Mouse (Mus musculus): ENCODE measurements around the gene Nr1i2. TPM values are rescaled to one million over a fixed set of nuclear protein-coding genes. Genes with fewer than 3 reads are reported as not detected.
A peak's percentile ranks its signal among the peaks of the same experiment; 100 is the strongest.
"Not testable (repeated sequence)": the region's sequence is repeated elsewhere in the genome, so short reads cannot be mapped to it uniquely, and the experiment has no call there.

The Nr1i2 gene
- polyA plus RNA-seq, 1 experiment, result 72.6 TPM

- H3K36me3 ChIP-seq (ENCODE audit: control insufficient read depth, insufficient read depth, low read length), result peaks cover 31% of the 10 kb centered on the region
- no peaks in the 10 kb centered on the region for H3K4me1 ChIP-seq (ENCODE audit: control insufficient read depth, insufficient read depth, insufficient read length, low read length)
- no peak overlapping the region for H3K27ac ChIP-seq (ENCODE audit: insufficient read depth, low read depth, low read length)
- WGBS, result 49% methylated on average over 13 of the region's 13 CpGs
- H3K27me3 ChIP-seq (ENCODE audit: control insufficient read depth, insufficient read depth, low read length), result no peaks in the 10 kb centered on the region
- H3K4me3 ChIP-seq (ENCODE audit: low read depth, low read length), result no peak overlapping the region
- TF ChIP-seq CTCF (IDR thresholded peaks at IDR 0.05; ENCODE audit: extremely low read depth, insufficient read length, insufficient replicate concordance, low read depth, low read length) (no peak), POLR2A (IDR thresholded peaks at IDR 0.05; ENCODE audit: low read depth, low read length) (no peak)
Observed at GRCm38 (mm10) chr16:38248331-38248961, 46.2 kb downstream of the Nr1i2 start.

DNA sequence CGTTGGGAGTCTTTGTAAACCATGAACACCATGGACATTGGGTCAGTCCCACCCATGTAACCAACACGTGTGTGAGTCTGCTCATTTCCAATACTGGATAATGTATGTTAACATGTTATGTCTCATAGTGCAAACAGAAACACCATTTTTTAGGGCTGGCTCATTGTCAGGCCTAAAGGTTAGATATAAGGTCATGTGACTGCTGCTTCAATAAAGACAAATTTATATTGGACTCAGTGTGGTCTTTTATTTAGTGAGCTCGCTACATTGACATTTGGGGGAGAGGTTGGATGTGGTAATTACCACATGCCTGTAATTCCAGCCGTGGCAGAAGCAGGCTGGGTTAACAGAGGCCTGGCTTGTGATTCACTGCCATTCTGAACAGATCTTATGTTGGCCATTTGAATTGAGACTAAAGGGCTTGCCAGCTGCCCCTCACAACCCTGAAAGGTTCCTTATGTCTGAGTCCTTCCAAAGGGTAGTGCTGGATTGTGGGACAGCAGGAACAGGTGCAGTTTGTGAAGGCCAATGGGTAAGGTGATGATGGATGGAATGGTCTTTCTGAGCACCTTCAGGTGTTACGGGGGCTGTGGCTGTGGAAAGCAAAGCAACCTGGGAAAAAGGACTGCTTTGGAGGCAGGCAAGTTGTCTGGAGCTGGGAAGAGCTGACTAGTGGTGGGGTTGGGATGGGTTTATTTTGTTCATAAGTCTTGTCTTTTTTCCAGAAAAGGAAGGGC lies 48.6 kb downstream of the Nr1i2 start:
- no peaks in the 10 kb centered on the region for H3K4me1 ChIP-seq (ENCODE audit: control insufficient read depth, insufficient read depth, insufficient read length, low read length)
- H3K27ac ChIP-seq (ENCODE audit: insufficient read depth, low read depth, low read length), result no peak overlapping the region
- no peak for TF ChIP-seq POLR2A (IDR thresholded peaks at IDR 0.05; ENCODE audit: low read depth, low read length)
- TF ChIP-seq CTCF (IDR thresholded peaks at IDR 0.05; ENCODE audit: extremely low read depth, insufficient read length, insufficient replicate concordance, low read depth, low read length), result no peak
- no peak overlapping the region for H3K4me3 ChIP-seq (ENCODE audit: low read depth, low read length)
- H3K36me3 ChIP-seq (ENCODE audit: control insufficient read depth, insufficient read depth, low read length), result peaks cover 25% of the 10 kb centered on the region
- 67% methylated on average over 5 of the region's 5 CpGs for WGBS
- H3K27me3 ChIP-seq (ENCODE audit: control insufficient read depth, insufficient read depth, low read length), result no peaks in the 10 kb centered on the region

DNA sequence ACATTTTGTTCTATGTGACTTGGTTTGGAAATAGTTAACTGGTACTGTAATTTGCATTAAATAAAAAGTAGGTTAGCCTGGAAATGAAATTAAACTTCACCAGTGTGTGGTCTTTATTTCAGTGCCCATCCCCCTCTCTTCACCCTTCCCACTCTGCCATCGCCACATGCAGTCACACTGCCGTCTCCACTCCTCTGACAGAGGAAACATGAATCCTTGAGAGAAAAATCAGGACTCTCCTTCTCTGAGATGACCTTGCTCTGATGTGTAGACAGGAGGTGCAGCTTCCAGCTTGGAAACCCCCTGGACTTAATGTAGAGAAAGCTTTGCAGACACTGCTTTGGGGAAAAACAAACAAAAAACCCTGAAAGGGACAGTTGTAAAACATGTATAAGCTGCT lies 49.2 kb downstream of the Nr1i2 start:
- Histone ChIP-seq H3K4me1 (ENCODE audit: control insufficient read depth, insufficient read depth, insufficient read length, low read length) (no peaks in the 10 kb centered on the region), H3K36me3 (ENCODE audit: control insufficient read depth, insufficient read depth, low read length) (peaks cover 19% of the 10 kb centered on the region), H3K27me3 (ENCODE audit: control insufficient read depth, insufficient read depth, low read length) (no peaks in the 10 kb centered on the region), H3K27ac (ENCODE audit: insufficient read depth, low read depth, low read length) (no peak overlapping the region), H3K4me3 (ENCODE audit: low read depth, low read length) (no peak overlapping the region)
- TF ChIP-seq CTCF (IDR thresholded peaks at IDR 0.05; ENCODE audit: extremely low read depth, insufficient read length, insufficient replicate concordance, low read depth, low read length) (no peak), POLR2A (IDR thresholded peaks at IDR 0.05; ENCODE audit: low read depth, low read length) (no peak)
- WGBS, result 90% methylated on average over 2 of the region's 2 CpGs

DNA sequence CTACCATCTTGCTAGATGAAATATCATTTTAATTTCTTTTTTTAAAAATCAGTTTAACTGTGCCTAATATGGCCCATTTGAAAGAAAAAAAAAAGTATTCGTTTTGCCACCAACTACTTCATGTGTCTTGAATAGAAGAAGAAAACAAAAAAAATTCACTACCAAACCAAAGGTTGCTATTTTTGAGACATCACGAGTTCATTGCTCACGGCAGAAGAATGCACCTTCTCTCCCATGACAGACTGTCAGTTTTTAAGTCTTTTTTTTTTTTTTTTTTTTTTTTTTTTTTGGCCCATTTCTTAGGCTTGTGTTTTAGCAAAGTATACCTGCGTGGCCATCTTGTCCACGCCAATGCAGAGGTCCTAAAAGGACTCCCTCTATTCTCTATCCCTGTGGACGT lies 50.5 kb downstream of the Nr1i2 start:
- Histone ChIP-seq H3K36me3 (ENCODE audit: control insufficient read depth, insufficient read depth, low read length) (peaks cover 17% of the 10 kb centered on the region), H3K27ac (ENCODE audit: insufficient read depth, low read depth, low read length) (no peak overlapping the region), H3K4me3 (ENCODE audit: low read depth, low read length) (no peak overlapping the region), H3K27me3 (ENCODE audit: control insufficient read depth, insufficient read depth, low read length) (no peaks in the 10 kb centered on the region), H3K4me1 (ENCODE audit: control insufficient read depth, insufficient read depth, insufficient read length, low read length) (no peaks in the 10 kb centered on the region)
- 90% methylated on average over 6 of the region's 6 CpGs for WGBS
- TF ChIP-seq CTCF (IDR thresholded peaks at IDR 0.05; ENCODE audit: extremely low read depth, insufficient read length, insufficient replicate concordance, low read depth, low read length), result no peak
- TF ChIP-seq POLR2A (IDR thresholded peaks at IDR 0.05; ENCODE audit: low read depth, low read length), result no peak

- no peak overlapping the region for H3K4me3 ChIP-seq (ENCODE audit: low read depth, low read length)
- no peaks in the 10 kb centered on the region for H3K4me1 ChIP-seq (ENCODE audit: control insufficient read depth, insufficient read depth, insufficient read length, low read length)
- 96% methylated on average over 10 of the region's 10 CpGs for WGBS
- no peaks in the 10 kb centered on the region for H3K27me3 ChIP-seq (ENCODE audit: control insufficient read depth, insufficient read depth, low read length)
- H3K27ac ChIP-seq (ENCODE audit: insufficient read depth, low read depth, low read length), result no peak overlapping the region
- no peak for TF ChIP-seq POLR2A (IDR thresholded peaks at IDR 0.05; ENCODE audit: low read depth, low read length)
- TF ChIP-seq CTCF (IDR thresholded peaks at IDR 0.05; ENCODE audit: extremely low read depth, insufficient read length, insufficient replicate concordance, low read depth, low read length), result no peak
- peaks cover 17% of the 10 kb centered on the region for H3K36me3 ChIP-seq (ENCODE audit: control insufficient read depth, insufficient read depth, low read length)
Observed at GRCm38 (mm10) chr16:38240167-38240566, 54.5 kb downstream of the Nr1i2 start.

DNA sequence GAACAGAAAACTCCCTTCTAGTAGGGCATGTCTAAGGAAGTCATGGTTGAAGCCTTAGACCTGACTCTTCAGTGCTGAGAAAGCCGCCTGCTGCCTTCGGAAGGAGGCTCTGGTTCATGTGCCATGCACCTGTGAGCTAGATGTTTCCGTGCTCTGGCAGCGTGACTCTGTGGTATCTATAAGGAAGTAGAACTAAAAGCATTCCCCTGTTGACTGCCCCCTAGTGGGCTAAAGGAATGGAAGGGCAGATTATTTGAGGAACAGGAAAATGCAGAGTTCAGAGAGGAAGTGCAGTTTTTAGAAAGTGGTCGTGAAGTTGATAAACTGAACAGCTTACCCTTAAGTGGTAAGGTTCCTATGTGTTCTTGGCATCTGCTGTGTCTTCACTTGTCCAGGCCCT lies 54.9 kb downstream of the Nr1i2 start:
- Histone ChIP-seq H3K27me3 (ENCODE audit: control insufficient read depth, insufficient read depth, low read length) (no peaks in the 10 kb centered on the region), H3K36me3 (ENCODE audit: control insufficient read depth, insufficient read depth, low read length) (peaks cover 17% of the 10 kb centered on the region), H3K27ac (ENCODE audit: insufficient read depth, low read depth, low read length) (no peak overlapping the region), H3K4me3 (ENCODE audit: low read depth, low read length) (no peak overlapping the region), H3K4me1 (ENCODE audit: control insufficient read depth, insufficient read depth, insufficient read length, low read length) (no peaks in the 10 kb centered on the region)
- WGBS, result 18% methylated on average over 5 of the region's 5 CpGs
- no peak for TF ChIP-seq POLR2A (IDR thresholded peaks at IDR 0.05; ENCODE audit: low read depth, low read length)
- TF ChIP-seq CTCF (IDR thresholded peaks at IDR 0.05; ENCODE audit: extremely low read depth, insufficient read length, insufficient replicate concordance, low read depth, low read length), result 0 out of 2 replicates have a peak, but pooled peaks have one; percentile 27

DNA sequence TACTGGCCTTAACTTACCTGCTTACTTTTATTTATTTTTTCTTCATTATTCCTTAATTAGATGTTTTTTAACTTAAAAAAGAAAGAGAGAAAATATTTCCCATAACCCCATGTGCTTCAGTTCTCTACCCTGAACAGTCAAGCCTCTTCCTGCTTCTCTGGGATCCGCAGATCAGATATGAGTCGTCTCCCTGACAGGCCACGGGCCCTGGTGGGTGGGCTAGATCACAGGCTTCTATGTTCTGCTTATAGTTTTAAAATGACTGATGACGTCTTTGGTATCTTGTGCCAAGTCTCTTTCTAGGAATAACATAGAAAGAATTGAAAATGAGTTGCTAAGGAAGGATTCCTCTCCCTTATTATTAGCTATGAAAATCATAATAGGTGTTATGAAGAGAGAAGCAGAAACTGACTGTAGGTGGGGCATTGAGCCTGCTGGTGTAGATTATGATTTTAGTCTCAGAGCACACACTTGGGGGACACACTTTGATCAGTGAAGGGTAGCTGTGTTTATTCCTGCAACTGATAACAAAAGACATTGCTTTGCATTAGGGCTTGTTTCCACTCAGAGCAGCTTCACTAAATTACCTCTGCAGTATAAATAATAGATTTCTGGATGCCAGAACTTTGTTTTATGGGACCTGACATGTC lies 57.6 kb downstream of the Nr1i2 start:
- Histone ChIP-seq H3K4me1 (ENCODE audit: control insufficient read depth, insufficient read depth, insufficient read length, low read length) (no peaks in the 10 kb centered on the region), H3K27ac (ENCODE audit: insufficient read depth, low read depth, low read length) (no peak overlapping the region), H3K27me3 (ENCODE audit: control insufficient read depth, insufficient read depth, low read length) (no peaks in the 10 kb centered on the region), H3K4me3 (ENCODE audit: low read depth, low read length) (no peak overlapping the region), H3K36me3 (ENCODE audit: control insufficient read depth, insufficient read depth, low read length) (peaks cover 14% of the 10 kb centered on the region)
- WGBS, result 72% methylated on average over 4 of the region's 4 CpGs
- TF ChIP-seq POLR2A (IDR thresholded peaks at IDR 0.05; ENCODE audit: low read depth, low read length) (no peak), CTCF (IDR thresholded peaks at IDR 0.05; ENCODE audit: extremely low read depth, insufficient read length, insufficient replicate concordance, low read depth, low read length) (no peak)

GRCm38 (mm10) chr16:38222491-38222890 lies 72.1 kb downstream of the Nr1i2 start:
- not testable (repeated sequence) for H3K27me3 ChIP-seq (ENCODE audit: control insufficient read depth, insufficient read depth, low read length); H3K4me1 ChIP-seq (ENCODE audit: control insufficient read depth, insufficient read depth, insufficient read length, low read length); H3K27ac ChIP-seq (ENCODE audit: insufficient read depth, low read depth, low read length); H3K4me3 ChIP-seq (ENCODE audit: low read depth, low read length)
- peaks cover 35% of the 10 kb centered on the region for H3K36me3 ChIP-seq (ENCODE audit: control insufficient read depth, insufficient read depth, low read length)
- WGBS, result 93% methylated on average over 5 of the region's 5 CpGs

All from small intestine, adult 2 months (tissue).